Mouse (Mus musculus) stomach, postnatal 0 days (tissue): Measurements from ENCODE around the gene Cirbp. TPM values are rescaled to one million over a fixed set of nuclear protein-coding genes. Genes with fewer than 3 reads are reported as not detected.
A peak's percentile ranks its signal among the peaks of the same experiment; 100 is the strongest.

ENCODE experiments used
- ATAC-seq: fragments of 200-750 bp; cut with Nextera tagmentation; 2 replicates; pipeline ENCODE4 v1.8.0; 2017; ENCODE audit not compliant: low FRiP score, low TSS enrichment
- DNase-seq: peaks from one replicate; pipeline ENCODE4 v3.0.0-alpha.2; 2016; ENCODE audit warnings: low spot score
- H3K27ac ChIP-seq: fragments of 300-500 bp; sonication (generic); replicated peaks from 2 replicates; pipeline ENCODE4 v1.5.1; 2014; ENCODE audit warnings: mild to moderate bottlenecking, control low read depth
- H3K27me3 ChIP-seq: fragments of 300-500 bp; sonication (generic); 2 replicates; pipeline ENCODE4 v1.6.1; 2014; ENCODE audit warnings: low read length; ENCODE audit not compliant: control insufficient read depth, insufficient read depth
- H3K36me3 ChIP-seq: fragments of 300-500 bp; sonication (generic); 2 replicates; pipeline ENCODE4 v1.6.1; 2014; ENCODE audit warnings: low read length, mixed read lengths; ENCODE audit not compliant: control insufficient read depth, insufficient read depth
- H3K4me1 ChIP-seq: fragments of 300-500 bp; sonication (generic); replicated peaks from 2 replicates; pipeline ENCODE4 v1.6.1; 2014; ENCODE audit warnings: antibody characterized with exemption; ENCODE audit not compliant: control insufficient read depth, insufficient read depth
- H3K4me2 ChIP-seq: fragments of 300-500 bp; sonication (generic); replicated peaks from 2 replicates; pipeline ENCODE4 v1.6.1; 2014; ENCODE audit warnings: low read depth, mild to moderate bottlenecking, control low read depth, moderate library complexity
- H3K4me3 ChIP-seq: fragments of 300-500 bp; sonication (generic); 2 replicates; pipeline ENCODE4 v1.5.1; 2014; ENCODE audit warnings: low read depth, low read length, control low read depth
- H3K9ac ChIP-seq: fragments of 300-500 bp; sonication (generic); 2 replicates; pipeline ENCODE4 v1.6.1; 2014; ENCODE audit warnings: mild to moderate bottlenecking, low read length, control low read depth, mixed read lengths
- H3K9me3 ChIP-seq: fragments of 300-500 bp; sonication (generic); 2 replicates; pipeline ENCODE4 v1.6.1; 2016; ENCODE audit warnings: low read length; ENCODE audit not compliant: control insufficient read depth
- CTCF ChIP-seq: IDR thresholded peaks from 2 replicates; pipeline ENCODE4 v1.5.1; 2016; ENCODE audit warnings: antibody characterized with exemption, low read depth, mild to moderate bottlenecking, moderate library complexity
- EP300 ChIP-seq: optimal IDR thresholded peaks from 2 replicates; pipeline ENCODE3; 2016; ENCODE audit warnings: antibody characterized with exemption
- WGBS: fragments of 180-500 bp; shearing (Covaris S2); extraction: QIAGEN DNeasy Blood & Tissue Kit; methylation state at CpG from one replicate; pipeline ENCODE4 v1.1.7; 2014; 5-methylcytosine and 5-hydroxymethylcytosine counted together
- polyA plus RNA-seq: library from polyadenylated mRNA; unstranded; fragments of >200 nt; fragmentation: Nextera tagmentation; extraction: Ambion mirVana; gene quantifications from 2 replicates; pipeline ENCODE4 v1.2.1, GENCODE M21; 2015

Gene Cirbp
- polyA plus RNA-seq, 1 experiment from 2014 or later: 237 TPM

GRCm38 (mm10) chr10:80173358-80173757 lies 7.6 kb downstream of the Cirbp start:
- no peaks in the 10 kb centered on the region for H3K9me3 ChIP-seq
- no peak for TF ChIP-seq CTCF
- TF ChIP-seq EP300: no peak
- H3K27me3 ChIP-seq: no peaks in the 10 kb centered on the region
- DNase-seq: no peak
- H3K4me1 ChIP-seq: 0 out of 2 replicates have a peak, but pooled peaks cover 5% of the 10 kb centered on the region
- WGBS: 26% methylated on average over 11 of the region's 11 CpGs
- H3K9ac ChIP-seq: no peak overlapping the region; the same call in 1 of the 2 replicates
- peak overlapping the region; percentile 53; the same call in 1 of the 2 replicates for H3K27ac ChIP-seq
- no peak for ATAC-seq
- H3K36me3 ChIP-seq: peaks cover 24% of the 10 kb centered on the region
- peak overlapping the region; percentile 55 for H3K4me3 ChIP-seq
- peak overlapping the region; percentile 56 for H3K4me2 ChIP-seq

GRCm38 (mm10) chr10:80173955-80174640 lies 8.3 kb downstream of the Cirbp start:
- 87% methylated on average over 10 of the region's 10 CpGs for WGBS
- no peak overlapping the region for H3K4me2 ChIP-seq
- H3K9me3 ChIP-seq: no peaks in the 10 kb centered on the region
- H3K9ac ChIP-seq: no peak overlapping the region
- H3K36me3 ChIP-seq: peaks cover 24% of the 10 kb centered on the region
- no peak overlapping the region for H3K27ac ChIP-seq
- TF ChIP-seq CTCF (no peak), EP300 (no peak)
- H3K27me3 ChIP-seq: no peaks in the 10 kb centered on the region
- DNase-seq: no peak
- ATAC-seq: no peak
- peaks cover 2% of the 10 kb centered on the region; the same call in 1 of the 2 replicates for H3K4me1 ChIP-seq
- no peak overlapping the region for H3K4me3 ChIP-seq

GRCm38 (mm10) chr10:80174705-80175104 lies 8.9 kb downstream of the Cirbp start:
- 50% methylated on average over 2 of the region's 2 CpGs for WGBS
- no peak for ATAC-seq

GRCm38 (mm10) chr10:80175536-80176269 lies 9.9 kb downstream of the Cirbp start:
- DNase-seq: no peak
- 27% methylated on average over 4 of the region's 4 CpGs for WGBS
- peak; percentile 76 for TF ChIP-seq CTCF
- TF ChIP-seq EP300: no peak

More at GRCm38 (mm10) chr10:80174705-80175104, 8.9 kb downstream of the Cirbp start:
- no peak overlapping the region for H3K4me3 ChIP-seq
- no peak overlapping the region for H3K27ac ChIP-seq
- peaks cover 2% of the 10 kb centered on the region; the same call in 1 of the 2 replicates for H3K4me1 ChIP-seq
- H3K9me3 ChIP-seq: no peaks in the 10 kb centered on the region
- DNase-seq: peak; percentile 64
- TF ChIP-seq CTCF (peak; percentile 72), EP300 (no peak)
- H3K27me3 ChIP-seq: no peaks in the 10 kb centered on the region
- peaks cover 24% of the 10 kb centered on the region for H3K36me3 ChIP-seq
- H3K9ac ChIP-seq: no peak overlapping the region
- no peak overlapping the region for H3K4me2 ChIP-seq

GRCm38 (mm10) chr10:80176270-80176834 lies 10.6 kb downstream of the Cirbp start:
- WGBS: 82% methylated on average over 5 of the region's 5 CpGs
- Histone ChIP-seq H3K27me3 (no peaks in the 10 kb centered on the region), H3K4me2 (no peak overlapping the region), H3K9ac (no peak overlapping the region), H3K9me3 (no peaks in the 10 kb centered on the region), H3K27ac (no peak overlapping the region), H3K36me3 (peaks cover 10% of the 10 kb centered on the region), H3K4me1 (peaks cover 2% of the 10 kb centered on the region; the same call in 1 of the 2 replicates), H3K4me3 (no peak overlapping the region)
- DNase-seq (no peak), ATAC-seq (no peak)
- no peak for TF ChIP-seq EP300
- no peak for TF ChIP-seq CTCF

More at GRCm38 (mm10) chr10:80175536-80176269, 9.9 kb downstream of the Cirbp start:
- Histone ChIP-seq H3K9me3 (no peaks in the 10 kb centered on the region), H3K27me3 (no peaks in the 10 kb centered on the region), H3K4me1 (peaks cover 2% of the 10 kb centered on the region; the same call in 1 of the 2 replicates), H3K4me2 (no peak overlapping the region), H3K27ac (no peak overlapping the region), H3K4me3 (no peak overlapping the region), H3K36me3 (peaks cover 15% of the 10 kb centered on the region), H3K9ac (no peak overlapping the region)
- no peak for ATAC-seq
